Mouse (Mus musculus): Measurements from ENCODE around the gene Zfp583.
"Not testable (repeated sequence)": the region's sequence is repeated elsewhere in the genome, so short reads cannot be mapped to it uniquely, and the experiment has no call there.

Gene Zfp583

GRCm38 (mm10) chr7:6331233-6331956 is at the start of gene Zfp583:
Gene Zfp583 (minus strand): TSS chr7:6331285.
- peak; percentile 77 for DNase-seq (ENCODE audit: low read depth, low spot score)

- no peak for DNase-seq (ENCODE audit: low read depth, low spot score)
Measured at GRCm38 (mm10) chr7:6378441-6378840, 47.4 kb upstream of the Zfp583 start.

- no peak for DNase-seq (ENCODE audit: low read depth, low spot score)
Measured at GRCm38 (mm10) chr7:6372993-6373392, 41.9 kb upstream of the Zfp583 start.

- DNase-seq (ENCODE audit: low read depth, low spot score), result no peak
Measured at GRCm38 (mm10) chr7:6369460-6369859, 38.4 kb upstream of the Zfp583 start.

- not testable (repeated sequence) for DNase-seq (ENCODE audit: low read depth, low spot score)
Measured at GRCm38 (mm10) chr7:6368146-6368545, 37.1 kb upstream of the Zfp583 start.

- no peak for DNase-seq (ENCODE audit: low read depth, low spot score)
Measured at GRCm38 (mm10) chr7:6367185-6367584, 36.1 kb upstream of the Zfp583 start.

GRCm38 (mm10) chr7:6364761-6365160 is 33.7 kb upstream of the Zfp583 start:
- no peak for DNase-seq (ENCODE audit: low read depth, low spot score)

GRCm38 (mm10) chr7:6363047-6363488 is 32.0 kb upstream of the Zfp583 start, which contains the start of gene Zfp78:
Gene Zfp78 (plus strand): TSS chr7:6363280.
- DNase-seq (ENCODE audit: low read depth, low spot score), result peak; percentile 93

- DNase-seq (ENCODE audit: low read depth, low spot score), result peak; percentile 99
Measured at GRCm38 (mm10) chr7:6362268-6363046, 31.4 kb upstream of the Zfp583 start.

GRCm38 (mm10) chr7:6361756-6362155 is 30.7 kb upstream of the Zfp583 start:
- DNase-seq (ENCODE audit: low read depth, low spot score), result no peak

- no peak for DNase-seq (ENCODE audit: low read depth, low spot score)
Measured at GRCm38 (mm10) chr7:6360477-6361060, 29.5 kb upstream of the Zfp583 start.

- peak; percentile 68 for DNase-seq (ENCODE audit: low read depth, low spot score)
Measured at GRCm38 (mm10) chr7:6358937-6359590, 28.0 kb upstream of the Zfp583 start.

GRCm38 (mm10) chr7:6358121-6358520 is 27.0 kb upstream of the Zfp583 start:
- DNase-seq (ENCODE audit: low read depth, low spot score), result no peak

GRCm38 (mm10) chr7:6344124-6344523 is 13.0 kb upstream of the Zfp583 start:
- no peak for DNase-seq (ENCODE audit: low read depth, low spot score)

GRCm38 (mm10) chr7:6343501-6344071 is 12.5 kb upstream of the Zfp583 start, which contains the start of gene Gm3854:
Gene Gm3854 (plus strand): TSS chr7:6343759.
- DNase-seq (ENCODE audit: low read depth, low spot score), result peak; percentile 52

GRCm38 (mm10) chr7:6339865-6340264 is 8.8 kb upstream of the Zfp583 start:
- DNase-seq (ENCODE audit: low read depth, low spot score), result no peak

GRCm38 (mm10) chr7:6330458-6331232 is 440 bp downstream of the Zfp583 start:
- DNase-seq (ENCODE audit: low read depth, low spot score), result peak; percentile 13

- DNase-seq (ENCODE audit: low read depth, low spot score), result not testable (repeated sequence)
Measured at GRCm38 (mm10) chr7:6300796-6301195, 30.3 kb downstream of the Zfp583 start.

- not testable (repeated sequence) for DNase-seq (ENCODE audit: low read depth, low spot score)
Measured at GRCm38 (mm10) chr7:6291121-6291520, 40.0 kb downstream of the Zfp583 start.

GRCm38 (mm10) chr7:6286921-6287531 is 44.1 kb downstream of the Zfp583 start:
- DNase-seq (ENCODE audit: low read depth, low spot score), result no peak

Measured in retina, postnatal 7 days (tissue).